8 mouse cellular contexts compared by ENCODE assay signal in the genomic region with DNA sequence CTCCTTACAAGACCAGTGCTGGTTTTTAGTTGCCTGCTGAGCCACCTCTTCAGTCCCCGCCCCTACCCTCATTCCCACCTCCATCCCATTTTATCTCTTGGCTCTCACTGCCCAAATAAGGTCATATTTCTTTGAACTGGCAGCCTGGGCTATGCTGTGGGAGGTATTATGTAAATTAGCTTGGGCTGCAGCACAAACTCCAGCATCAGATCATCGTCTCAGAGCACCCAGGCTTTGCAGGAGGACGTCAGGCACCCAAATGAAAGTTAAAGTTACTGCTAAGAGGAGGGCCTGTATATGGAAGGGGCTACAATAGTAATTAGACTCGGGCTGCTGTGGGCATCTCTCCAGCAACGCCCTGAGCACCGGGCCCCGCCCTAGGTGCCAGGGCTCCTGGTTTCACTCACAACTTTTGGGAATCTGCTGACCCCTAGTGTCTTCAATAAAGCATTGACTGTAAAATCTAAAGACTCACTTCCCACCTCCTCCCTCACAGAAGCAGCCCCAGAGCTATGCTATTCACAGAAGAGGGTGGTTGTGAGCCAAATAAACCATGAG.
DNase-seq lines count a peak whose midpoint lies in the region; ATAC-seq lines count a peak whose summit lies in the region.

No protein-coding gene starts in this region.

- peak; percentile 22 for DNase-seq in CD4-positive, CD25-positive, alpha-beta regulatory T cell, adult 2 months (ENCODE audit: low read depth, low spot score)
- DNase-seq in embryo, embryonic 10 days (ENCODE audit: low spot score) = peak; percentile 79
- DNase-seq in gastrocnemius, postnatal 10 days = peak; percentile 34
- peak; percentile 14 for DNase-seq in hindlimb bud, embryonic 11.5 days (ENCODE audit: extremely low spot score, low read depth, low spot score)
- DNase-seq in left cerebral cortex, adult 18-20 months (ENCODE audit: low spot score in 2 of 2) = peak; percentile 59 to 65
- peak; percentile 73 for DNase-seq in lung, postnatal 25 days (ENCODE audit: low spot score)
- DNase-seq in right cerebral cortex, postnatal 10 days (ENCODE audit: low spot score in 2 of 2) = peak; percentile 55 to 62

- no peak for ATAC-seq in CD4-positive, CD25-positive, alpha-beta regulatory T cell, adult 4 months

Comparison
In these comparisons a context has a peak if more than half of its experiments do, and no peak if none do; other contexts are left out.
1. DNase-seq: peak in every context shown above with its lines; median percentile 79 in embryo, embryonic 10 days; 73 in lung, postnatal 25 days; 62 in left cerebral cortex, adult 18-20 months; 58 in right cerebral cortex, postnatal 10 days; 34 in gastrocnemius, postnatal 10 days; 22 in CD4-positive, CD25-positive, alpha-beta regulatory T cell, adult 2 months; 14 in hindlimb bud, embryonic 11.5 days.